Mouse (Mus musculus): ENCODE data around the gene Slc27a1.

Gene Slc27a1

GRCm38 (mm10) chr8:71552770-71553169, 15.9 kb upstream of the Slc27a1 start:
- in situ Hi-C loops (cut with MboI; ENCODE audit: low pct_unique_long_range_greater_than_20kb in 1 of 2, low sequenced_read_pairs in 2 of 2, unreplicated experiment in 1 of 2), result no loop called here

DNA sequence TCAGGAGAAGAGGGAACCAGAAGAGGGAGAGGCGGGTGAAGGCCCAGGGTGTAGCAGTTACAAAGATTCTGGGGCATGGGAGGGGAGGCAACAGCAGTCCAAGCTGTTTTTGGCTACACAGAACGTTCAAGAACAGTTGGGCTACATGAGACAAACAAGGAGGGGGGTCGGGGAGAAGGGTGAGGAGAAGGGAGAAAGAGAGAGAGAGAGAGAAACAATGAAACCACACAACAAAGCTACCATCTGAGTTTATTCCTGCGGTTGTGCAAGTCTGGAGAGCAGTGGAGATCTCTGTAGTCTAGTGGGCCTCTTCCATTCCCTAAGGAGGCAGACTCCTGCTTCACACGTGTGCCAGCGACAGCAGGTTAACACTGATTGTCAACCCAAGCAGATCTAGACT, 14.7 kb upstream of the Slc27a1 start:
- in situ Hi-C loops (cut with MboI; ENCODE audit: low pct_unique_long_range_greater_than_20kb in 1 of 2, low sequenced_read_pairs in 2 of 2, unreplicated experiment in 1 of 2), result no loop called here

GRCm38 (mm10) chr8:71554644-71555043, 14.0 kb upstream of the Slc27a1 start:
- in situ Hi-C loops (cut with MboI; ENCODE audit: low pct_unique_long_range_greater_than_20kb in 1 of 2, low sequenced_read_pairs in 2 of 2, unreplicated experiment in 1 of 2), result no loop called here

DNA sequence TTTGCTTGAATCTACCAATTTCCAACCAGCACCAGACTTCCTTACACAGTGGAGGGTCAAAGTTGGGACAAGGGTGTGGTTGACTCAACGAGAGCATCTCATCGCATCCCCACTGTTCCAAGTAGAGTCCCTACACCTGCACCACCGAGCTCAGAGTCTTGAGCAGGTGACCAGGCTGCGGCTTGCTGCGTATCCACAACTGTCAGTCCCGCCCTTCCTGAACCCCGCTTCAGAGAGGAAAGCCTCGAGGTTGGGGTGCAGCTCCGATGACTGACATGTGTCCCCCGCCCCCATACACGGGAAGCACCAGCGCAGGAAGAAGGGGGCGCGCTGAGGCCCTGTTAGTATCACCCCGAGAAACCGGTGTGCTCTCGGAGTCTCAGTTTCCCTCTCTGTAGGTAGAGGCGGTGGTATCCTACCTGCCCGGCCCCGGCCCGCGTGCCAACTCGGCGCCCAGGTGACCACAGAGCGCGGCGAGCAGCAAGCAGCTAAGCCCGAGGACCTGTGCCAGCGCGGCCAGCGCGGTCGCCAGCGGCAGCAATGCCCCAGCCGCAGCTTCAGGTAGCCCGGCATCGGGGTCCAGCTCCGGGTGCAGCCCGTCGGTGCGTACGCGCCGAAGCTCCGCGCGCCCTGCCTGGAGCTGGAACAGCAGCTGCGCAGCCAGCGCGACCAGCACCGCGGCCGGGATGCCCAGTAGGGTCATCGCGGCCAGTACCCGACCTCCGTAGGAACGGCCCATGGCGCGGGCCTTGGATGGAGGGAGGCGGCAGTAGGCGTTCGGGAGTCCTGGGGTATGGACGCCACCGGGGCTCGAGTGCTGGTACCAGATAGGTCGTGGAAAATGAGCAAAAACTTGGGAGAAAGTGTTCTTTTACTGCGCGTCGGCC, 10.4 kb upstream of the Slc27a1 start, which contains the start of gene Tmem221:
Gene Tmem221 (minus strand): TSS at position 801 of the 887 bp plus-strand sequence.
- in situ Hi-C loops (cut with MboI; ENCODE audit: low pct_unique_long_range_greater_than_20kb in 1 of 2, low sequenced_read_pairs in 2 of 2, unreplicated experiment in 1 of 2), result no loop called here

- in situ Hi-C loops (cut with MboI; ENCODE audit: low pct_unique_long_range_greater_than_20kb in 1 of 2, low sequenced_read_pairs in 2 of 2, unreplicated experiment in 1 of 2), result no loop called here
Observed at GRCm38 (mm10) chr8:71558958-71559690, 9.6 kb upstream of the Slc27a1 start.

DNA sequence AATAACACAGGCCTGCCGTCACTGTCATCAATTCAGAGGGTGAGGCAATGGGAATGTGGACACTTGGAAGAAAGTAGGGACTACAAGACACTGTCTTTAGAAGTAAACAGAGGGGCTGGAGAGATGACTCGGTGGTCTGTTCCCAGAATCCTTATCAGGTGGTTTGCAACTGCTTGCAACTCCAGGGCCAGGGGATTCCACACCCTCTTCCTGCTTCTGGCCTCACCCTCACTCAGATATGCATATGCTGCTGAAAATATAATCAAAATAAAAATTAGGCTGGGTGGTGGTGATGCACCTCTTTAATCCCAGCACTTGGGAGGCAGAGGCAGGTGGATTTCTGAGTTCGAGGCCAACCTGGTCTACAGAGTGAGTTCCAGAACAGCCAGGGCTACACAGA, 8.6 kb upstream of the Slc27a1 start:
- in situ Hi-C loops (cut with MboI; ENCODE audit: low pct_unique_long_range_greater_than_20kb in 1 of 2, low sequenced_read_pairs in 2 of 2, unreplicated experiment in 1 of 2), result loop anchor here in 1 of 2 experiments (5.0 to 10.0 kb wide), 2 partner anchors 42 to 75 kb away; no protein-coding TSS in a partner anchor

GRCm38 (mm10) chr8:71560765-71561164, 7.9 kb upstream of the Slc27a1 start:
- in situ Hi-C loops (cut with MboI; ENCODE audit: low pct_unique_long_range_greater_than_20kb in 1 of 2, low sequenced_read_pairs in 2 of 2, unreplicated experiment in 1 of 2), result loop anchor here in 1 of 2 experiments (5.0 to 10.0 kb wide), 2 partner anchors 42 to 74 kb away; no protein-coding TSS in a partner anchor

GRCm38 (mm10) chr8:71561401-71561800, 7.3 kb upstream of the Slc27a1 start:
- in situ Hi-C loops (cut with MboI; ENCODE audit: low pct_unique_long_range_greater_than_20kb in 1 of 2, low sequenced_read_pairs in 2 of 2, unreplicated experiment in 1 of 2), result loop anchor here in 1 of 2 experiments (5.0 to 10.0 kb wide), 2 partner anchors 41 to 73 kb away; no protein-coding TSS in a partner anchor

- in situ Hi-C loops (cut with MboI; ENCODE audit: low pct_unique_long_range_greater_than_20kb in 1 of 2, low sequenced_read_pairs in 2 of 2, unreplicated experiment in 1 of 2), result loop anchor here in 1 of 2 experiments (5.0 to 10.0 kb wide), 2 partner anchors 40 to 72 kb away; no protein-coding TSS in a partner anchor
Observed at GRCm38 (mm10) chr8:71562751-71563150, 5.9 kb upstream of the Slc27a1 start.

GRCm38 (mm10) chr8:71563992-71564391, 4.7 kb upstream of the Slc27a1 start:
- in situ Hi-C loops (cut with MboI; ENCODE audit: low pct_unique_long_range_greater_than_20kb in 1 of 2, low sequenced_read_pairs in 2 of 2, unreplicated experiment in 1 of 2), result loop anchor here in 1 of 2 experiments (5.0 to 10.0 kb wide), 2 partner anchors 38 to 71 kb away; no protein-coding TSS in a partner anchor

GRCm38 (mm10) chr8:71566501-71566900, 2.2 kb upstream of the Slc27a1 start, which contains the start of gene Nxnl1:
Gene Nxnl1 (minus strand): TSS chr8:71566601.
- in situ Hi-C loops (cut with MboI; ENCODE audit: low pct_unique_long_range_greater_than_20kb in 1 of 2, low sequenced_read_pairs in 2 of 2, unreplicated experiment in 1 of 2), result loop anchor here in 1 of 2 experiments (10.0 kb wide), 1 partner anchor 68 kb away; no protein-coding TSS in a partner anchor

- in situ Hi-C loops (cut with MboI; ENCODE audit: low pct_unique_long_range_greater_than_20kb in 1 of 2, low sequenced_read_pairs in 2 of 2, unreplicated experiment in 1 of 2), result loop anchor here in 1 of 2 experiments (10.0 kb wide), 1 partner anchor 67 kb away; no protein-coding TSS in a partner anchor
Observed at GRCm38 (mm10) chr8:71567587-71567986, 1.1 kb upstream of the Slc27a1 start.

GRCm38 (mm10) chr8:71568941-71569340, 259 bp downstream of the Slc27a1 start:
- in situ Hi-C loops (cut with MboI; ENCODE audit: low pct_unique_long_range_greater_than_20kb in 1 of 2, low sequenced_read_pairs in 2 of 2, unreplicated experiment in 1 of 2), result loop anchor here in 1 of 2 experiments (10.0 kb wide), 1 partner anchor 66 kb away; no protein-coding TSS in a partner anchor

GRCm38 (mm10) chr8:71569366-71570290, 946 bp downstream of the Slc27a1 start:
- in situ Hi-C loops (cut with MboI; ENCODE audit: low pct_unique_long_range_greater_than_20kb in 1 of 2, low sequenced_read_pairs in 2 of 2, unreplicated experiment in 1 of 2), result loop anchor here in 1 of 2 experiments (10.0 kb wide), 1 partner anchor 65 kb away; no protein-coding TSS in a partner anchor

DNA sequence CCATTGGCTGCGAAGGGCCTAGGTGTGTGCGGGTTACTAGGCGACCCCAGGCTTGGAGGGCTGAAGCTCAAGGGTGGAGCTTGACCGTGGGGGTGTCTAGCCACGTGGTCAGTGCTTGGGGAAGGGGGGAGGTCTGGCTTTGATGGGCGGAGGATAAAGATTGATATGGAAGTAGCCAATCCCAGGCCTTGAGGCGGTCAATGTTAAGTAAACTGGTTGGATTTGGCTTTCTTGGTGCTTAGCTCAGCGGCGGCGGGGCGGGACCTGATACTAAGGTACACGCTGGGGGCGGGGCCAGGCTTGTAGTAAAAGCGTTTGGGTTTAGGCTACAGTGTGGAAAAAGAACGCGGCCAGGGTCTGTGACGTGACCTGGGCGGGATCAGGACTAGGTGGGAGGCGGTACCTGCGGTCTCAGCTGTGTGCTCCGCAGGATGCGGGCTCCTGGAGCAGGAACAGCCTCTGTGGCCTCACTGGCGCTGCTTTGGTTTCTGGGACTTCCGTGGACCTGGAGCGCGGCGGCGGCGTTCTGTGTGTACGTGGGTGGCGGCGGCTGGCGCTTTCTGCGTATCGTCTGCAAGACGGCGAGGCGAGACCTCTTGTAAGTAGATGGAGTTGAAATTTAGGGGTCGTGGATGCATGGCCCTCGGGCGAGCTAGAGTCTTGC, 1.7 kb downstream of the Slc27a1 start:
- in situ Hi-C loops (cut with MboI; ENCODE audit: low pct_unique_long_range_greater_than_20kb in 1 of 2, low sequenced_read_pairs in 2 of 2, unreplicated experiment in 1 of 2), result no loop called here

DNA sequence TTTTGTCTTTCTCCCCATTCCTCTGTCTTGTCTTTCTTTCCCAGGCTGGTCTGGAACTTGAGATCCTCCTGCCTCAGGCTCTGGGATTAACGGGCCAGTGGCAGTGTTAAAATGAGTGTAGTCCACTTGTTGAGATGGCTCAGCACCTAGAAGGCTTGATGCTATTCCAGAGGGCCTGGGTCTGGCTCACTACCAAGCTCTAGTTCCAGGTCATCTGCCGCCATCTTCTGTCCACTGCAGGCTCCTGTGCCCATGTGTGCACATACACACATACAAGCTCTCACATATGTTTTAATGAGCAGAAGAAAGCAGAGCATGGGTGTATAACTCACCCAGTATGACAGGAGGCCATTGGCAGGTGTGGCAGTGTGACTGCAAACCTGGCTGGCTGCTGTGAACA, 3.4 kb downstream of the Slc27a1 start:
- in situ Hi-C loops (cut with MboI; ENCODE audit: low pct_unique_long_range_greater_than_20kb in 1 of 2, low sequenced_read_pairs in 2 of 2, unreplicated experiment in 1 of 2), result no loop called here

Data from mouse embryonic stem cell (cell line).